Mouse (Mus musculus): ENCODE results near the gene Rufy1. TPM values are rescaled to one million over a fixed set of nuclear protein-coding genes. Genes with fewer than 3 reads are reported as not detected.
A peak's percentile ranks its signal among the peaks of the same experiment; 100 is the strongest.

The Rufy1 gene
- polyA plus RNA-seq, 1 experiment from 2014 or later, result 19.1 TPM

DNA sequence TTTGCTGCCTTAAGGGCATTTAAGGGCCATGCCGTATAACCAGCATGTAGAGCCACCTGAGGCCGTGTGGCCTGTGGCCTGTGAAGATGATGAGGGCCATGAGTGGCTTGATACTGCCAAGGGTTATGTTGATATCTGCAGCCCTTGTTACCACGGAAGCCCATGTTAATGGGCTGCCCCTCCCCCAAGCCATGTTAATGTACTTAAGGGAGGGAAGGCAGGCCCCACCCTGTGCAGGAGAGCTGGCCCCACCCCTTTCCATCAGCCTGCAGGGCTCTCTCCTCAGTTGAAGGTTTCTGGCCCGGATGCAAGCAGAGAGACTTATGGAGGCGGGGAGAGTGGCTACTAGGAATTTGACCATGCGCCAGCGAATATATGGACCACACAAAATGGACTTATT, 30.6 kb upstream of the Rufy1 start:
- TF ChIP-seq CTCF (IDR thresholded peaks at IDR 0.05; ENCODE audit: low read depth), result no peak
- H3K27me3 ChIP-seq (replicated peaks; ENCODE audit: control insufficient read depth, insufficient read depth, low read length), result 0 out of 2 replicates have a peak, but pooled peaks cover 5% of the 10 kb centered on the region
- H3K36me3 ChIP-seq (ENCODE audit: control insufficient read depth, insufficient read depth), result no peaks in the 10 kb centered on the region
- no peaks in the 10 kb centered on the region for H3K9me3 ChIP-seq (ENCODE audit: control insufficient read depth)
- 75% methylated on average over 7 of the region's 7 CpGs for WGBS
- H3K27ac ChIP-seq (ENCODE audit: low read depth, low read length), result no peak overlapping the region
- H3K4me1 ChIP-seq (replicated peaks; ENCODE audit: control insufficient read depth, insufficient read depth, low read length), result no peaks in the 10 kb centered on the region
- no peak for ATAC-seq
- no peak overlapping the region for H3K9ac ChIP-seq (ENCODE audit: low read depth, low read length)
- H3K4me2 ChIP-seq (replicated peaks; ENCODE audit: low read depth), result no peak overlapping the region
- no peak overlapping the region for H3K4me3 ChIP-seq (ENCODE audit: low read depth, low read length)

- no peak overlapping the region for H3K27ac ChIP-seq (ENCODE audit: low read depth, low read length)
- whole genome bisulfite sequencing, result 76% methylated on average over 2 of the region's 2 CpGs
- no peak overlapping the region for H3K9ac ChIP-seq (ENCODE audit: low read depth, low read length)
- 0 out of 2 replicates have a peak, but pooled peaks cover 5% of the 10 kb centered on the region for H3K27me3 ChIP-seq (replicated peaks; ENCODE audit: control insufficient read depth, insufficient read depth, low read length)
- H3K9me3 ChIP-seq (ENCODE audit: control insufficient read depth), result no peaks in the 10 kb centered on the region
- ATAC-seq, result no peak
- H3K4me3 ChIP-seq (ENCODE audit: low read depth, low read length), result no peak overlapping the region
- no peaks in the 10 kb centered on the region for H3K4me1 ChIP-seq (replicated peaks; ENCODE audit: control insufficient read depth, insufficient read depth, low read length)
- no peaks in the 10 kb centered on the region for H3K36me3 ChIP-seq (ENCODE audit: control insufficient read depth, insufficient read depth)
- no peak for TF ChIP-seq CTCF (IDR thresholded peaks at IDR 0.05; ENCODE audit: low read depth)
- H3K4me2 ChIP-seq (replicated peaks; ENCODE audit: low read depth), result no peak overlapping the region
These were observed 28.3 kb upstream of the Rufy1 start for GRCm38 (mm10) chr11:50459250-50459649.

DNA sequence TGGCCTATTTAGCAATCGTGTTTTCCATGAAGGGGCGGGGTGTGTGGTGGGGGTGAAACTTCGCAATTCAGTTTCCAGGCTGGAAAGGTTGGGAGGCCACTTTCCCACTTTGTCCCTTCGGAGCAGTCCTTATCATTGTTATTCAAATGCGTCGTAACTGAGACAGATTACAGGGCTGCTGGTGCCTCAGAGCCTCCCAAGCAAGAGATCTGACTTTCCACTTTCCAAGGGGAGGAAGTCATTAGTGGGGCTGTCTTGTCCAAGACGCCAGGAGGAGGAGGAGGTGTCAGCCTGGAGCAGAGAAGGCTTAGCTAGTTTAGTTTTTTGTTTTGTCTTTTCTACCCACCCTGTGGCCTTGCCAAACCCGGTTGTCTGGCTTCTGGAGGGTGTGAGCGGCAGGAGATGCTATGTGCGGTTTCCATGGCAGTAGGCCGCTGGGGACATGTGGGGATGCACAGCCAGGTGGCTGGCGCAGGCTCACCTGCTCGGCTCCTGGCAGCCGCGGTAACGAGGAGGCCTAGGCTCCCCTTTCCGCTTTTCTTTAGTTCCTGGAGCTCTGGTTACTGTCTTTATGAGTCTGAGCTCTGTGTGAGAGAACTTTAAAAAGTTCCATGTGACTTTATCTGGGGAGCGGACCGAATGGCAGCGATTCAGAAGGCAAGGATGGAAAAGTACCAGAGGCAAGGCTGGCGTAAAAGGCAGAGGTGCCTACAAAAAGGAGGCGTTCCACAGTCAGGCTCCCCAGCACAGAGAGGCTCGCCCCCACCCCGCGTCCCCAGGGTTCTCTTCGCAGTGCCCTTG, 26.4 kb upstream of the Rufy1 start:
- H3K4me3 ChIP-seq (ENCODE audit: low read depth, low read length), result no peak overlapping the region
- no peak overlapping the region for H3K9ac ChIP-seq (ENCODE audit: low read depth, low read length)
- ATAC-seq, result no peak
- 12% methylated on average over 26 of the region's 26 CpGs for WGBS
- H3K27ac ChIP-seq (ENCODE audit: low read depth, low read length), result no peak overlapping the region
- H3K9me3 ChIP-seq (ENCODE audit: control insufficient read depth), result no peaks in the 10 kb centered on the region
- H3K4me2 ChIP-seq (replicated peaks; ENCODE audit: low read depth), result peak overlapping the region; percentile 37; the same call in 1 of the 2 replicates
- no peaks in the 10 kb centered on the region for H3K36me3 ChIP-seq (ENCODE audit: control insufficient read depth, insufficient read depth)
- no peaks in the 10 kb centered on the region for H3K4me1 ChIP-seq (replicated peaks; ENCODE audit: control insufficient read depth, insufficient read depth, low read length)
- 0 out of 2 replicates have a peak, but pooled peaks cover 5% of the 10 kb centered on the region for H3K27me3 ChIP-seq (replicated peaks; ENCODE audit: control insufficient read depth, insufficient read depth, low read length)
- no peak for TF ChIP-seq CTCF (IDR thresholded peaks at IDR 0.05; ENCODE audit: low read depth)

DNA sequence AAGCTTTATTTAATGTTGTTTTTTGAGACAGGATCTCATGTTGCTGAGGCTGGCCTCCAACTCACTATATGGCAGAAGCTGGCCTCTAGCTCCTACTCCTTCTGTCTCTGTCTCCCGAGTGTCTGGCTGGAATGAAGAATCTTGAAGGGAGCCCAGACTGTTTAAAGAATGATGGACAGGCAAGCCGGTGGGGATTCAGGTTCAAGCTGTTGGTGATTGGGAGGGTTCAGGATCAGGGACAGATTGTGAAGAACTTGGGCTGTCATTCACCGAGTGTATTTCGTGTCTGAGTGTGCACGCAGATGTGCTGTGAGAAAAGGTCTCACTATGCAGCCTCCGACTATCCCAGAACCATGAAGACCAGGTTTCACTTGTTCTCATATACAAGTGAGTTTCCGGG, 25.5 kb upstream of the Rufy1 start:
- no peak for TF ChIP-seq CTCF (IDR thresholded peaks at IDR 0.05; ENCODE audit: low read depth)
- no peaks in the 10 kb centered on the region for H3K4me1 ChIP-seq (replicated peaks; ENCODE audit: control insufficient read depth, insufficient read depth, low read length)
- H3K27ac ChIP-seq (ENCODE audit: low read depth, low read length), result no peak overlapping the region
- 0 out of 2 replicates have a peak, but pooled peaks cover 5% of the 10 kb centered on the region for H3K27me3 ChIP-seq (replicated peaks; ENCODE audit: control insufficient read depth, insufficient read depth, low read length)
- H3K9me3 ChIP-seq (ENCODE audit: control insufficient read depth), result no peaks in the 10 kb centered on the region
- H3K4me2 ChIP-seq (replicated peaks; ENCODE audit: low read depth), result no peak overlapping the region
- no peak for ATAC-seq
- no peak overlapping the region for H3K4me3 ChIP-seq (ENCODE audit: low read depth, low read length)
- H3K36me3 ChIP-seq (ENCODE audit: control insufficient read depth, insufficient read depth), result no peaks in the 10 kb centered on the region
- no peak overlapping the region for H3K9ac ChIP-seq (ENCODE audit: low read depth, low read length)
- WGBS, result 59% methylated on average over 7 of the region's 7 CpGs

DNA sequence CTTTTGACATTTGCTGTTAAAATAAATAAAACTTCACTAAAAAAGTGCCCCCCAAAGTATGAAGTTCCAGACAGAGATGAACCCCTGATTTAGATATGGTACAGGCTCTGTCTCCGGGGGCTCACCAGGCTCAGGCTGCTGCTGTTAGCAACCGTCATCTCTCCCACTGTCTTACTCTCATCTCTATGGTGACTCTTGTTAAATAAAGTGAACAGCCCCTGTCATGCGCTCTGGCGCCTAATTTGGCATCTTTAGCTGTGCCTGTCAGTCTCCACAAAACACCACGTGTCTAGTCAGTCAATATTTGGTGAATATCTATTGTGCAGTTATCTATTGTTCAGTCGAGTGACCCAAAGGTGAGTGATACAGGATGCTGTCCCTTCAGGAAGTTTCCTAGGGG, 24.0 kb upstream of the Rufy1 start:
- WGBS, result 59% methylated on average over 6 of the region's 6 CpGs
- no peaks in the 10 kb centered on the region for H3K36me3 ChIP-seq (ENCODE audit: control insufficient read depth, insufficient read depth)
- H3K4me2 ChIP-seq (replicated peaks; ENCODE audit: low read depth), result no peak overlapping the region
- H3K4me3 ChIP-seq (ENCODE audit: low read depth, low read length), result no peak overlapping the region
- no peak for ATAC-seq
- TF ChIP-seq CTCF (IDR thresholded peaks at IDR 0.05; ENCODE audit: low read depth), result no peak
- no peak overlapping the region for H3K27ac ChIP-seq (ENCODE audit: low read depth, low read length)
- H3K27me3 ChIP-seq (replicated peaks; ENCODE audit: control insufficient read depth, insufficient read depth, low read length), result 0 out of 2 replicates have a peak, but pooled peaks cover 5% of the 10 kb centered on the region
- H3K4me1 ChIP-seq (replicated peaks; ENCODE audit: control insufficient read depth, insufficient read depth, low read length), result no peaks in the 10 kb centered on the region
- no peak overlapping the region for H3K9ac ChIP-seq (ENCODE audit: low read depth, low read length)
- no peaks in the 10 kb centered on the region for H3K9me3 ChIP-seq (ENCODE audit: control insufficient read depth)

GRCm38 (mm10) chr11:50450236-50450635, 19.3 kb upstream of the Rufy1 start:
- no peak for ATAC-seq
- TF ChIP-seq CTCF (IDR thresholded peaks at IDR 0.05; ENCODE audit: low read depth), result no peak
- Histone ChIP-seq H3K4me3 (ENCODE audit: low read depth, low read length) (no peak overlapping the region), H3K9ac (ENCODE audit: low read depth, low read length) (no peak overlapping the region), H3K9me3 (ENCODE audit: control insufficient read depth) (no peaks in the 10 kb centered on the region), H3K27me3 (replicated peaks; ENCODE audit: control insufficient read depth, insufficient read depth, low read length) (no peaks in the 10 kb centered on the region), H3K4me1 (replicated peaks; ENCODE audit: control insufficient read depth, insufficient read depth, low read length) (no peaks in the 10 kb centered on the region), H3K27ac (ENCODE audit: low read depth, low read length) (no peak overlapping the region), H3K36me3 (ENCODE audit: control insufficient read depth, insufficient read depth) (no peaks in the 10 kb centered on the region), H3K4me2 (replicated peaks; ENCODE audit: low read depth) (no peak overlapping the region)
- 62% methylated on average over 9 of the region's 9 CpGs for WGBS
